Mouse (Mus musculus): Measurements from ENCODE around the gene 4930404N11Rik.
A peak's percentile ranks its signal among the peaks of the same experiment; 100 is the strongest.

4930404N11Rik gene

DNA sequence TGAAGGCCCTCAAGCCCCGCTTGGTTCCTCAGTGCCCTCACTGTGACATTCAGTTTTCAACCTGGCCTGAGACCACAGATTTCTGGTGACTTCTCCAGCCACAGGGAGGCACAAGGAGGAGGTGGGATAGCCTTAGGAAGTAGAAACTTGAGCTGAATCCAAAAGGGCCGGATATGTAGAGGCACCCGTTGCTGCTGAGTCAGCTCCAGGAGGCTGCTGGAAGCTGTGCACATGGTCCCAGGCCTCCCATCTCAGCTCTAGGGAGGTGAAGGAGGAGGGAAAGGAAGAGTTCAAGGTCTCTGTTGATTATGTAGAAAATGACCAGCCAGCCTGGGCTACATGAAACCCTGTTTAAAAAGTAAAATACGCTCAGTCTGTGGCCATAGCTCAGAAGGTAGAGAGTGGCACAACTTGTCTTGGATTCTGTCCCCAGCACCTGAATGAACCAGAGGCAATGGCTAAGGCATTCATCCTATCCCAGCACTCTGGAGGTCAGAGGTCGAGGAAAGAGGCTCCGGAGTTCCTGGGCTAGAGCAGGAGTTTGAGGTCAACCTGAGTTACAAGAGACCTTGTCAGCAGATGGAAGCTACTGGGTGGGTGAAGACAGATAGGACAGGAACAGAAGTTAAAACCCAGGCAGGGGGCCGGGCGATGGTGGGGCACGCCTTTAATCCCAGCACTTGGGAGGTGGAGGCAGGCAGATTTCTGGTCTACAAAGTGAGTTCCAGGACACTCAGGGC lies 10.7 kb downstream of the 4930404N11Rik start:
- DNase-seq, result no peak

DNA sequence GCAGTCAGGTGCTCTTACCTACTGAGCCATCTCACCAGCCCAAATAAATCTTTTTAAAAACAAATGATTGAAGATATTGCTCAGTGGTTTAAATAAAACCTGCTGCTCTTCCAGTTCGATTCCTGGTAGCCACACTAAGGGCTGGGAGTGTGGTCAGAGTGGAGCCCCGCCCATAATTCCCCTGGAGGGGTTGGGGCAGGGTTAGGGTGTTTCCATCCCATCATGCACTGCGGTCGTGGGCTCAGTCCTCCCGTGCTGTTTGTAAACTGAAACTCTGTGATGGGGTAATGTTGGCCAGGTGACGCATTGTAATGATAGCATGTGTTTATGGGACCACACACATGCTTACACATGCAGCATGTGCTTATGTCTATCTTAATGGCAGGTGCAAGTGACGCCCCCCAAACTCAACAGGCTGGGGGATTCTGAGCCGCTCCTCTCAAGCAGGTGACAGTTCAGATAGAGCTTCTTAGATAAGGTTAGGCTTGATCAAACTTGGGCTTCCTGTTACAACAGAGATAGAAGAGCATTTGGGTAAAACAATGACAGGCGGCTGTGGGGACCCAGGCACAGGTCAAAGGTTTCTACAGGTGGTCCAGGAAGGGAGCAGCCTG lies 13.8 kb downstream of the 4930404N11Rik start:
- no peak for DNase-seq

DNA sequence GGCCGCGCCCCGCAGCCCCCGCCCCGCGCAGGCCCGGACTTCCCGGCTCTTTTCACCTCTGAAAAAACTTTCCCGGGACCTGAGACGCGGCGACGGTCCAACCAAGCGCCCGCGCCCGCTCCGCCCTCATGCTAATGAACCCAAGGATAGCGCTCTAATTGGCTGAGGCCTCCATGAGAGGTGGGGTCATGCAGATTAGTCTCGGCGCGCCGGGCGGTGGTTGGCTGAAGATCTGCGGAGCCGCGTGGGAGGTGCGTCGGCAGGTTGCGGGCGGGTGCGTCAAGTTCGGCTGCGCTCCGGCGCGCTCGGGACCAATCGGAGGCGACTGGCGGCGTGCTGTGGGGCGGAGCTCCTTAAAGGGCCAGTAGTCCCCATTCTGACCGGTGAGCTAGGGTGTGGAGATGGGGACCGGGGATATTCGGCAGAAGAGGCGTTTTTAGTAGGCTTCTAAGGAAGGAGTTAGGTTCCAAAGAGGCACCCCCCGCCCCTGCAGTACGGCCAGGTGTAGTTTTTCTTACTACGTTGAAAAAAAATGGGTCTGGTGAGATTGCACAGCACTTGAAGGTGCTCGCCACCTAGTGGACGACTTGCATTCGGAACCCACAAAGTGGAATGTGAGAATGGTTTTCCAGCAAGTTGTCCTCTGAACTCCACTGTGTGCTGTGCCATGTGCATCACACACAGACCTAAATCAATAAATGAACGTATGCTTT lies 15.1 kb downstream of the 4930404N11Rik start, which contains the start of gene Hmg20b:
TSS of gene Hmg20b (minus strand) at position 130 of the 713 bp plus-strand sequence.
- DNase-seq, result peak; percentile 100

DNA sequence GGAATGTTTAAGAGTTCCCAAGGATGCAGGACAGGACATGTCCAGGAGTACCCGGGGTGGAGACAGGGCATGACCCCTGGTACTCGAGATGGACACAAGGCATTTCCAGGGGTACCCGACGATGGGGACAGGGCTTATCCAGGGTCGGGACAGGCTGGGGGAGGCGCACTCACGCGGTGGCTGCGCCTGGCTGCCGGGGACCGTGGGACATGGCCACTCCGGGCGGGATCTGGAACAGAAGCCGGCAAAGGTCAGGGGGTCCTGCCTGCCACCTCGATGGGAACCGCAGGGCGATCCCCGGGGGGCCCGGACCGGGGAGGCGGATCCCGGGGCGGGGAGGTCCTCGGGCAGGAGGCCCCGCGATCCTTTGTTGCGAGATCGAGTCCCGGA lies 15.7 kb downstream of the 4930404N11Rik start:
- no peak for DNase-seq

DNA sequence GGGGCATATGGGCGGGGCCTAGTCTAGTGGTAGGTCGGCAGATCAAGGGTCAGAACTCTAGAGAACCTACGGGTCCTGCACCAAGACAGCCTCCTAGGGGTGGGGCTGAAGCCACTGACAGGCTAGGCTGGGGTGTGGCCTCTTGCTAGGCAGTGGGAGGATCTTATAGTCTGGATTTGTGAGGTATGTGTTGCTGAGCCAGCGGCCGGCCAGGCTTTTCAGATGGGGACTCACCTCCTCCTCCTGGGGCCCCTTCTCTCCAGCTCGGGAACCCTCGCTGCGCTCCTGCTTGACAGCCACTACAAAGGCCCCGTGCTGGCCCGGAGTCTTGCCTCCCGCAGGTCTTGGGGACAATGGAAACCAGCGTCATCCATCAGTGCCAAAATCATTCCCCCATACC lies 16.5 kb downstream of the 4930404N11Rik start:
- DNase-seq, result no peak

DNA sequence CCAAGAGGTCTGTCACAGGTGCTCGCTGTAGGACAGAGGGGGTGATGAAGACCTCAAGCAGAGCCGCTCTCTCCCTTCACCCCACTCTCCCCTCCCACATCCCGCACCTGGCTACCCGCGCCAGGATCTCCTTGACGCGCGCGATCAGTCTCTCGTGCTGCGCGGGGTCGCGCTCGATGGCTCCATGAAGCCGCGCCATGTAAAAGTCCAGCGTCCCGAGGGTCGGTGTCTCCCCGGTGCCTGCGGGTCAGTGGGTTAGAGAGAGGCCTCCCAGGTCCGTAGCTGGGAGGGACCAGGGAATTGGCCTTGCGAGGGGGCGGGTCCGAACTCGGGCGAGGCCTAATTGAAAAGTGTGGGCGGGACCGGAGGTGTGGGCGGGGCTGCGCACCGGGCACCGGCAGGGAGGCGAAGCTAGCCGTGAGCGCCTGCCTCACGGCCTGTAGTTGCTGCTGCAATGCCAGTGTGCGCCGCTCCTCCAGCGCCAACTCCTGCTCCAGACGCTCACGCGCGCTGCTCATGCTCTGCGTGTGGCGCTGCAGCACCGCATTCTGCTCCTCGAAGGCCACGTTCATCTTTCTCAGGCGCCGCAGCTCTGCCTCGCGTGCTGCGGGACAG lies 19.1 kb downstream of the 4930404N11Rik start:
- peak; percentile 59 for DNase-seq

DNA sequence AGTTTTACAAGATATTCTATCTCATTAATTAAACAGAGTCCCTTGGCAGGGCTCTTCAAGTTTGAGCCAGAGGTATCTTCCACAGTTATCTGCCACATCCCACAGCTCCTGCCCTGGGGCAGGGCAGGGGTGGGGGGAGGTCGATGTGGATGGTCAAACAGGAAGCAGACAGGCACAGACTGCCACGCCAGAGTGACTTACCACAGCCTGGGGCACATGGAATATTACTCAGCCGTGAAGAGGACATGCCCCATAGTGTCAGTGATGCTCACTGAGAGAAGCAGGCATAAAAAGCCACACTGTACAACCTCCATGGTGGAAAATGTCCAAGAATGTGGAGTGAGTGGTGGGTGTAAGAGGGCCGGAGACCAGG lies 20.5 kb downstream of the 4930404N11Rik start:
- no peak for DNase-seq

DNA sequence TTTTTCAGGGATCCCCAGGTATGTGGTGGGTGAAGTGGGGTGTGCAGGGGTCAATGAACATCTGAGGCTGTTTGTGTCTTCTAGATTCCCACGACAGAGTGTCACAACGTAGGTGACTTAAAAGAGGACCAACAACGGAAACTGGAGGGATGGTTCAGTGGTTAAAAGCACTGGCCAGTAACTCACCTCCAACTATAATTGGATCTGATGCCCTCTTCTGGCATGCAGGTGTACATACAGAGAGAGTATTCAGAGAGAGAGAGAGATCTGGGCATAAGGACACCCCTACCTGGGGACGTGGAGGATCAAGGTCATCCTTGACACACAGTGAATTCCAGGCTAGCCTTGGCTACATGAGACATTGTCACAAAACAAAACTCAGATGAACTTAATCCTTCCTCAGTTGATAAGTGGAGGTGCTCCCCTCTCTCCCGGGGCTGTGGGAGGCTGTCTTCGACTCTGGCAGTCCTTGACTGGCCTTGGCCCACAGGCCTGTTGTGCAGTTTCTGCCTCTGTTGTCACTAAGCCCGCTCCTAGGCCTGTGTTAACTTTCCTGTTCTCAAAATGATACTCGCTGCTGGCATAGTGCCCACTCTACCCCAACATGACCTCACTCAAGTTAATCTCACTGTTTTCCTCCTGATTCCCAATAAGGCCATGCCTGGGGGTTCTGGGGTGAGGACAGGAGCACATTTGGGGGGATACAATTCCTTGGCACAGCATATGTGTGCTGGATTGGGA lies 21.0 kb downstream of the 4930404N11Rik start:
- no peak for DNase-seq

DNA sequence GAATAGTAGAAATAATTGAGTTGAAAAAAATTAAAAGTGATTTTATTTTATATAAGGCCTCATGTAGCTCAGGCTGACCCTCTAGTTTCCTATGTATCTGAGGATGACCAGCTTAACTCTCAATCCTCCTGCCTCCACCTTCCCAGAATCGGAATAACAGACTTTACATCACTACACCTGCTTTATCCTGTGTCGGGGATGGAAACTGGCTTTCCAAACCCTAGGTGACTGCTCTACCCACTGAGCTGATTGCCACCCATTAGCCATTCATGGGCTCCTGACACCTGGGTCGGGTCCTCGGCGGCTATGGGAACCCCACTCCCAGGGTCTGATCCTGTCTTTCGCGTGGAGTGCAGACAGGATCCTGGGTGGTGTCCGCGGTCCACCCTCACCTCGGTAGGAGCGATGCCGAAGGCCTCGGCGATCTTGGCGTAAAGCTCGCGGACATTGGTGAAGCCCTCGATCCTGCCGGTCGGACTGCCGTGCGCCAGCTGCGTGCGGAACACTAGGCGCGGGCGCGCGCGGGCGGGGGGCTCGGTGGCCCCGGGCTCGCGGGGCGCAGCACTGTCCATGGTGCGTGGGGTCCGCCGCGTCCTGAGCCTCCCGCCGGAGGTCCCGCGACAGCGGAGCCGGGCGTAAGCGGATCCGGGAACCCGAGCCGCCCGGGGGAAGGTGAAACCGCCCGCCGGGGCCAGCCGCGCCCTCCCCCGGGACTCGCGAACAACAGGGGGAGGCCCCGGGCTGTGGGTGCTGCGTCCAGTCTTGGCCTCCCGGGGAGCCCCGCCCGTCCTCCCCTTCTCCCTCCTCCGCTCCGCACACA lies 22.7 kb downstream of the 4930404N11Rik start, which contains the start of gene Gipc3:
TSS of gene Gipc3 (minus strand) at position 581 of the 820 bp plus-strand sequence.
- no peak for DNase-seq

DNA sequence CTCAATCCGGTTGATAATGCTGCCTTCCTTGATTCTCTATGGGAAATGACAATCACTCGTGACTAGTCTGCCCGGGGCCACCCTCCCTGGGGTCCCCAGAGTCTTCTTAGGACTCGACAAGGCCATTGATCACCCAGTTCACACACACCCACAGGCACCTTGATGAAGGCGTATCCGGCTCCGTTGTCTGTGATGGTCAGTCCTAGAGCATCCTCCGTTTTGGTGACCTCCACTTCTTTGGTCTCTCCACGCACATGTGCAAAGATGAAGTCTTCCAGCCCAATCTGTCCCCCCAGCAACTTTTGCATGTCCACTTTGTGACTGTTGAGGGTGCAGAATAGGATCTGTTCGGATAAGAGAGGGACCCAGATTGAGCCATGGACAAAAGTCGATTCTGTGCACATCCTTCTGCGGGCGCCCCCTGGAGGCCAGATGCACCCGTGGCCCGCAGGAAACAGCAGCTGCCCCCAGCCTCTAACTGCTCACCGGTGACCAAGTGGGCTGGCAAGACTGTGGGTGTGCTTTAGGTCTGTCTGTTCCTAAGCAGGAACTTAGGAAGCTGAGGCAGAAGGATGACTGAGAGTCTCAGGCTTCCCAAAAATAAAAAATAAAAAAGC lies 24.2 kb downstream of the 4930404N11Rik start:
- no peak for DNase-seq

DNA sequence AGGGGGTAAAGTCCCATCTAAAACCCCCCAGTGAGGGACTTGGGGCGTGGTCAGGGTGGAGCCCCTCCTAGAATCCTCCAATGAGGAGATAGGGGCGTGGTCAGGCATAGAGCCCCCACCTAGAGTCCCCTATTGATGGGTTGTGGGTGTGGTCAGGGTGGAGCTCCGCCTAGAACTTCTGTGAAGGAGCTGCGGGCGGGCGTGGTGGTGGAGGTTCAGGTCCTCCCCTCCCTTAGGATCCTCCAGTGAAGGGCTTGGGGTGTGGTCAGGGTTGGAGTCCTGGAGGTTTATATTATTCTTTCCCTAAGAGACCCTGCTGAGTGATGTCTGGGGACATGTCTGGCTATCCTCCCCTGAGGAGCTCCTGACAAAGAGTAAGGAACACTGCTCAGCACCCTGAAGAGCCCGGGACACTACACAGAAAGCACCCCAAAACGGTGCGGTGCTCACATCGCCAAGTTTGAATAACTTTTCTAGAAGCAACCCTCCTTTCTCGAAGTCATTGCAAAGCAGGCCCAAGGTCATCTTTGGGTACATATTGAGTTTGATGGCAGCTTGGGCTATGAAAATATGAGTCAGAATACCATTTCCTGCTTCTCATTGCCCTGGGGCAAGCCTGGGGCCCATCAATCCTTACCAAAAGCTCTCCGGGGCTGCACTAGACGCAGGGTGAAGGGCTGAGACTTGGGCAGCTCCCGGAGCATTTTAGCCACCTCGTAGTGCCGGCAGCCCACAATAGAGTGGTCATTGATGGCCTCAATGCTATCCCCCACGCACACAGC lies 24.9 kb downstream of the 4930404N11Rik start:
- no peak for DNase-seq

DNA sequence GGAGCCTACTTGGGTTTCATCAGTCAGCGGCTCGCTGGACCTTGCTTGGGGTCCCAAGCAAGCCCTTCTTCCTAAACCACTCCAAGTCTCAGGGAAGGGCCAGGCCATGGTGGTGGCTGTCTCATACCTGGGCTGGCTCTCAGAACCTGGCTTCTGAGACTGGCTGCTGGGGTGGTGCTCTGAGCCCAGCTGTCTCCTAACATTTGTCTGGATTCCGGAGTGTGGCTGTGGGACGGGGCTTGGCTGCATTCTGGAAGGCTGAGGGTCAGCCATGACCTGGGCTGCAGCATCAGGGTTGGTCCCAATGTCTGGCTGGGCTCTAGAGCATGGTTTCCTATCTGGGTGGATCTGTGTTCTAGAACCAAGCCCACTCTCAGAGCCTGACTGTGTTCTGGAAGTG lies 29.1 kb downstream of the 4930404N11Rik start:
- no peak for DNase-seq

DNA sequence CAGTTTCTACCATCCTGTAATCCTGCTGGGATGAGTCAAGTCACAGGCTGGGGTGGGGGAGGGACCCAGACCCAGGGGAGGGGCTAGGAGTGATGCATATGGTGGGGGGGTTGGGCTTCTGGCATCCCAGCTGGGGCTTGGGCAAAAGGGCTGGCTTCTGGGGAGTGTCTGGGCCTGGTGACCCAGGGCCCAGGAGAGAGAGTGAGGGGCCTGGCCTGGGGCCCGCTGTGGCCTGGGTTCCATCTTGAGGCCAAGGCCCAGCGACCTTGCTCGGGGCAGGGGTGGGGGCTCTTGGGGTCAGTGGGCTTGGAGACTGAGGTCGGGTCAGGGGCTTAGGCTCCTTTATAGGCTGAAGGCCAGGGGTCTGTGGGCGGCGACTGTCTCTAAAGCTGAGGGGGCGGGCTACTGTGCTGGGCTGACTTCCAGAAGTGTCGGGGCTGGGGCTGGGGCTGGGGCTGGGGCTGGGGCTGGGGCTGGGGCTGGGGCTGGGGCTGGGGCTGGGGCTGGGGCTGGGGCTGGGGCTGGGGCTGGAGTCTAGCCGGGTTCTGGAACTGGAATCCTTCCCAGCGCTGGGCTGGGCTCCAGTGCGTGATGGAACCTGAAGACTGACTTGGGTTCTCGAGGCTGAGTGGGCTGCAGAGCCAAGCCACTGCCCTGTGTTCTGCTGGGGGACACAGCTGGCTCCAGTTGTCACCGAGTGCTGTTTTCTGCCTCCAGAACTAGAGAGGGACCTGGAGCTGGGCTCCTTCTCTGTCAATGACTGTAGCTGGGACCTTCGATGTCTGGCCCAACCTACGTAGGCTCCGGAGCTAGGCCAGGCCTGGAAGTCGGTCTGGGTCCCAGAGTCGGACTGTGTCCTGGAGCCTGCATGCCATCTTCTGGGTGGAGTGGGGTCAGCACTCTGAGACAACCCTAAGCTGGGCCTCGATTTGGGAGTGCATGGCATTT lies 29.9 kb downstream of the 4930404N11Rik start:
- no peak for DNase-seq

DNA sequence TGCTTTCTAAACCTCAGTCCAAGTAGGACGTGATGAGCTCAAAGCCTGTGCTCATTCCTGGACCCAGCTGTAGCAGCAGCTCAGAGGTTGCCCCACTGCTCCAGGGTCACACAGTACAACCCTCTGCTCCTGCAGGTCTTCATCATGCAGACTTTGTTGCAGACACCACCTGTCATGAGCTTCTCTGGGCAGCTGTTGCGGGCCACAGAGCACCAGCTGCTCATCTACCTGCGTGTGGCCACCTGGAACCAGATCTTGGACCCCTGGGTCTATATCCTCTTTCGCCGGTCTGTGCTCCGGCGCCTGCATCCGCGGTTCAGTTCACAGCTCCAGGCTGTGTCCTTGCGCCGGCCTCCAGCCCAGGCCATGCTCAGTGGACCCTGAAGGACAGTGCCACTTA lies 31.3 kb downstream of the 4930404N11Rik start:
- DNase-seq, result no peak

DNA sequence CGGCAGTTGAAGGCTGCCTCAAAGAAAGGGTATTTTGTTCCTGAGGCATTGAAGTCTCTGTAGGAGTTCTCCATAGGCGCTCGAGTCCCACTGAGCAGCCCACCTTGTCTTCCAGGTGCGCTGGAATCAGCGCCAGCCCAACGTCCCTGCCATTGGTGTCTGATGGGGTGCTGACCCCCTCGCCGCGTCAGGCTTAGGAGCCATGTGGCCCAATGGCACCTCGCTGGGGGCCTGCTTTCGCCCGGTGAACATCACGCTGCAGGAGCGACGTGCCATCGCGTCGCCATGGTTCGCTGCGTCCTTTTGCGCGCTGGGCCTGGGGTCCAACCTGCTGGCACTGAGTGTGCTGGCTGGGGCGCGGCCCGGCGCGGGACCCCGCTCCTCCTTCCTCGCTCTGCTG lies 33.3 kb downstream of the 4930404N11Rik start:
- DNase-seq, result no peak

DNA sequence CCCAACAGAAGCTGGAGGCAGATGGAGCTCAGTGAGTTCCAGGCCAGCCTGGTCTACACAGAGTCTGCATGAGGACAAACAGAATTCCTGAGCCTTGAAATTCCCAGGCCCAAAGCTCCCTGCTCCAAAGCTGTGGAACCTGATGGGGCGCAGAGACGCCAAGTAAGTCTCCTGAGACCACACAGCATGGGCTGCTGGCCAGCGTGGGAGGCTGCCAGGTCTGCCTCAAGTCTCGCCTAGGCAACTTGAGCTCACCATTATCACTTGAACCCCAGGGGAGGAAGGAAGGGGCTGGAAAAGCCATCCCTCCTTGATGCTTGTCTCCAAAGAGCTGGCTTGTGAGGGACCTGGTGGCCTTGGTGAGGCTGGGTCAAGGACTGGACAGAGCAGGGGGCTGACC lies 35.6 kb downstream of the 4930404N11Rik start:
- no peak for DNase-seq

DNA sequence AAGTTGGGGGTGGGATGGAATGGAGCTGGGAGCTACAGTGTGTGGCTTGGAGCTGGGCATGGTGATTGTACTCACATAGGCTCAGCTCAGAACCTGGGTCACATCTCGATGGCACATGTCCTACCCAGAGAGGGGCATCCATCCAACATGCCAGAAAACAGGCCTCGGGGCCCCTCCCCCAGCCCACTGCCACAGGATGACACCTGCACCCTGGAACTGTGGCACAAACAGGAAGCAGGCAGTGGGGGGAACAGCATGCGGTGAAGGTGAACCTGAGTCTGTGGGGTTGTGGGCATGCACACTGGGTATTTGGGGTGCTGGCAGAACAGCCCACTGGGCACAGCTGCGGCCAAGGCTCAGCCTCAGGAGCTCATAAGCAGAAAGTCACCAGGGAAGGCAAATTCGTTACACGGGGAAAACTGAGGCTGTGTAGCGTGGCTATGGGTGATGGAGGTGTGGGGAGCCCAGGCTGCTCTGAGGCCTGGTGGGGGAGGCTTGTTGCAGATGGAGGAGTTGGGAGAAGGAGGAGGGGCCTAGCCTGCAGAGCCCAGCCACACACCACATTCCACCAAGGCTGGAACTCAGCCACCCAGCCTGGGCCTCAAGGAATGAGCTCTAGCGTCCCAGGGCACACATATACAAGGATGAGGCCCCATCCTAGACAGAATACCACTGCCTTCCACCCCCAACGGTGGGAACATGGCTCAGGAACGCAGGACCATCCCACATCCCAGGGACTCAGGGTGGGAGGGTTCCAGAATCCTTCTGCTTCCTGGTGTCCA lies 36.2 kb downstream of the 4930404N11Rik start:
- DNase-seq, result no peak

DNA sequence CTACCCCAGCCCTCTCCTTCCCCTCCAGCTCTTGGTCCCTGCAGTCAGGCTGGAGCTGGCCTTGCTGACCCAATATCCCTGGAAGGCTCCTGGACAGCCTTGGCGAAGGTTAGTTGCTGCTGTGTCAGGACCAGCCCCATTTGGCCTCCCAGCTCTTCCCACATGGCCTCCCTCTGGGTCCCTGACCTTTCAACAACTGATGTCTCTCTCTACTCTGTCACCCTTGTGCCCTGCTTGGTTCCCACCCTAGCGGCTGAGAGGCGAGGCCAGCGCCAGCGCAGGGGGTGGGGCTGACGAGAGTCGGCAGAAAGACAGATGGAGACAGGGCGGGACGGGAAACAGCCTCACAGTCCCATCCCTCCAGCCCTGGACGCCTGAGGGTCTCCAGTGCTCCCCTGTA lies 37.2 kb downstream of the 4930404N11Rik start, which contains the start of gene Tbxa2r:
TSS of gene Tbxa2r (plus strand) at position 346 of the 400 bp plus-strand sequence.
- no peak for DNase-seq
